Mouse (Mus musculus) lung, adult 18-20 months (tissue): ENCODE results near the gene Serinc5.

Experiments used
- DNase-seq, 2 experiments: peaks; one replicate each; pipeline ENCODE4 v3.0.0; 2022; ENCODE audit warnings: mixed read lengths in 2 of 2

Gene Serinc5

GRCm38 (mm10) chr13:92751726-92752565, 141.1 kb downstream of the Serinc5 start:
- peak; percentile 35 to 59 for DNase-seq

GRCm38 (mm10) chr13:92753676-92754075, 142.8 kb downstream of the Serinc5 start:
- no peak for DNase-seq

GRCm38 (mm10) chr13:92755036-92755435, 144.1 kb downstream of the Serinc5 start:
- no peak for DNase-seq

- no peak for DNase-seq
Observed at GRCm38 (mm10) chr13:92757972-92758585, 147.2 kb downstream of the Serinc5 start.

GRCm38 (mm10) chr13:92759096-92759495, 148.2 kb downstream of the Serinc5 start:
- no peak for DNase-seq

GRCm38 (mm10) chr13:92760519-92760918, 149.6 kb downstream of the Serinc5 start:
- DNase-seq: no peak
